Mouse (Mus musculus): ENCODE data around the gene Scin. TPM values are rescaled to one million over a fixed set of nuclear protein-coding genes. Genes with fewer than 3 reads are reported as not detected.
A peak's percentile ranks its signal among the peaks of the same experiment; 100 is the strongest.
"Not testable (repeated sequence)": the region's sequence is repeated elsewhere in the genome, so short reads cannot be mapped to it uniquely, and the experiment has no call there.

Scin gene
- polyA plus RNA-seq (2014; fragmentation: Nextera tagmentation; extraction: Ambion mirVana), result 0.21 and 0.42 TPM in 2 replicates

DNA sequence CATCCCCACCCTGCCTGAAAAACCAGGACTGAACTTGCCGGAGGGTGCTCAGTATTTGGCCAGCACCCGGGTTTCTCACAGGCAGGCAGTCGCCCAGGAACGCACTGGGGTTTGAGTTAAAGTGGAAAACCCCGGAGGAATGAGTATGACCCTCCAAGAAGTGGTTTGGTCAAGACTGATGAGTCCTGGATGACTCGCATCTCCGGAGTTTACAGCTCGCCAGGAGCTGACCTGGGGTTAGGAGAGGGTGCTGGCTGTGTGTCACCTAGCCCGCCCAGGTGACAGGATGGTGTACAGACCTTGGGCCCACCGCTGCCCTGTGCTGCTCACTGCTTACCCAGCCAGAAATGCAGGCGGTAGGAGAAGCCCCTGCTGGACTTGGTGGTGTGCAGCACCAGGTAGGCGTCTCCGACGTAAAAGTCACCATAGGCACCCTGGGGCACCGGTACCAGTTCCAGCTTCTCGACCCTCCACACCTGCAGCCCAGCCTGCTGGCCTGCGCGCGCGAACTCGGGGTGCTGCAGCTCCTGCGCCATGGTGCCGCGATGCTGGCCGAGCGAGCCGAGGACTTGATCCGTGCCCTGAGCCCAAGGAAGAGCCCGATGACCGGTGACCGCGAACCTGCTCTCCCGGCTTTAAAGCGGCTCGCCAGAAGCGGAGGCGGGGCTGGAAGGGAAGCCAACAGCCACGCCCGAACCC lies at the start of gene Scin:
Gene Scin, minus strand, starts transcription at position 656 of the 699 bp plus-strand sequence.
- Histone ChIP-seq H3K9me3 (replicated peaks; ENCODE audit: control insufficient read depth, low read length) (no peaks in the 10 kb centered on the region), H3K9ac (replicated peaks; ENCODE audit: low read length) (no peak within 1 kb of the TSS; the same call in 1 of the 2 replicates), H3K4me3 (ENCODE audit: low read depth, low read length) (peak within 1 kb of the TSS; percentile 29), H3K27me3 (ENCODE audit: control insufficient read depth, insufficient read depth, low read length) (peaks cover 7% of the 10 kb centered on the region), H3K4me1 (ENCODE audit: control insufficient read depth, insufficient read depth, low read length) (no peaks in the 10 kb centered on the region), H3K27ac (replicated peaks; ENCODE audit: low read depth, low read length) (no peak within 1 kb of the TSS), H3K4me2 (ENCODE audit: low read depth, low read length) (peak within 1 kb of the TSS; percentile 60), H3K36me3 (replicated peaks; ENCODE audit: control insufficient read depth, insufficient read depth, low read depth, low read length) (no peaks in the 10 kb centered on the region)
- DNase-seq (ENCODE audit: low spot score) (peak; percentile 30), ATAC-seq (replicated peaks; ENCODE audit: insufficient number of reproducible peaks, low FRiP score, low TSS enrichment, low read depth) (peak; percentile 44; the same call in 1 of the 2 replicates)
- WGBS, result under 1% methylated on average over 39 of the region's 39 CpGs

DNA sequence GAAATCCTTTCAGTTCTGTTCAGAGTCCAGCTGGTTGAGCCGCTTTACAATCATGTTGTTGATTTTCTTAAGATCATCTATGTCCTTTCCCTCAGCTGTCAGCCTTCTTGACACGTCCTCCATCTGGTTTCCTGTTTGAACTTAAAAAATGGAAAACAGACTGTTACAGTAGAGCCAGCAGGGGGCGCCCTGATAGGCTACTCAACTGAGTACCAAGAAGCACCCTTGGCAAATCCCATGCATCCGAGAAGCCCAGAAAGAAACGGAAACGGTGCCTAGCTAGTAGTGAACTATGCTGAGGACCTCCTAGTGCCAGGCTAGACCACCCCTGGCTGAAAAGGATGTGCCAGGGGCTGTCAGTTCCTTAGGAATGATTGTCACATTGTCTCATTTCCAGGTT lies 43.1 kb upstream of the Scin start:
- DNase-seq (ENCODE audit: low spot score) (peak; percentile 15), ATAC-seq (replicated peaks; ENCODE audit: insufficient number of reproducible peaks, low FRiP score, low TSS enrichment, low read depth) (no peak)
- H3K4me1 ChIP-seq (ENCODE audit: control insufficient read depth, insufficient read depth, low read length), result no peaks in the 10 kb centered on the region
- no peak overlapping the region for H3K4me2 ChIP-seq (ENCODE audit: low read depth, low read length)
- 64% methylated on average over 6 of the region's 6 CpGs for WGBS
- H3K36me3 ChIP-seq (replicated peaks; ENCODE audit: control insufficient read depth, insufficient read depth, low read depth, low read length), result no peaks in the 10 kb centered on the region
- no peaks in the 10 kb centered on the region for H3K27me3 ChIP-seq (ENCODE audit: control insufficient read depth, insufficient read depth, low read length)
- H3K9me3 ChIP-seq (replicated peaks; ENCODE audit: control insufficient read depth, low read length), result no peaks in the 10 kb centered on the region; the same call in 1 of the 2 replicates
- H3K9ac ChIP-seq (replicated peaks; ENCODE audit: low read length), result no peak overlapping the region
- H3K27ac ChIP-seq (replicated peaks; ENCODE audit: low read depth, low read length), result no peak overlapping the region
- no peak overlapping the region for H3K4me3 ChIP-seq (ENCODE audit: low read depth, low read length)

DNA sequence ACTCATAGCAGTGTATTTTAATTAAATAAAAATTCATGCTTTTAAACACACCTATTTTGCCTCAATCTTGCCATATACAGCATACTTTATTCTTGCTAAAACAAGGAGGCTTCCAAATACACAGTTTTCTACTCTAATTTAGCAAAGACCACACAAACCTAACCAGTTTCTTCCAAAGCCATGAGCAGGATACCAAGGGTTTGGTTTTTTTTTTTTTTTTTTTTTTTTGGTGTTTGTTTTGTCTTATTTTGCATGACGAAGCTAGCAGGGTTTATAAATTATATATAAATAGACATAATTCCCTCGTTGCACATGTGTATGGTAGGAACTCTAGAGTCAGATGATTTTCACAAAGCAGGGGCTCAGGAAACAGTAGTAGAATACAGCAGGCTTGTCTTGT lies 42.1 kb upstream of the Scin start:
- DNase-seq (ENCODE audit: low spot score) (no peak), ATAC-seq (replicated peaks; ENCODE audit: insufficient number of reproducible peaks, low FRiP score, low TSS enrichment, low read depth) (no peak)
- Histone ChIP-seq H3K36me3 (replicated peaks; ENCODE audit: control insufficient read depth, insufficient read depth, low read depth, low read length) (no peaks in the 10 kb centered on the region), H3K4me1 (ENCODE audit: control insufficient read depth, insufficient read depth, low read length) (no peaks in the 10 kb centered on the region), H3K9me3 (replicated peaks; ENCODE audit: control insufficient read depth, low read length) (no peaks in the 10 kb centered on the region; the same call in 1 of the 2 replicates), H3K4me3 (ENCODE audit: low read depth, low read length) (no peak overlapping the region), H3K27me3 (ENCODE audit: control insufficient read depth, insufficient read depth, low read length) (no peaks in the 10 kb centered on the region), H3K4me2 (ENCODE audit: low read depth, low read length) (no peak overlapping the region), H3K27ac (replicated peaks; ENCODE audit: low read depth, low read length) (no peak overlapping the region), H3K9ac (replicated peaks; ENCODE audit: low read length) (no peak overlapping the region)
- 76% methylated on average over 2 of the region's 2 CpGs for WGBS

DNA sequence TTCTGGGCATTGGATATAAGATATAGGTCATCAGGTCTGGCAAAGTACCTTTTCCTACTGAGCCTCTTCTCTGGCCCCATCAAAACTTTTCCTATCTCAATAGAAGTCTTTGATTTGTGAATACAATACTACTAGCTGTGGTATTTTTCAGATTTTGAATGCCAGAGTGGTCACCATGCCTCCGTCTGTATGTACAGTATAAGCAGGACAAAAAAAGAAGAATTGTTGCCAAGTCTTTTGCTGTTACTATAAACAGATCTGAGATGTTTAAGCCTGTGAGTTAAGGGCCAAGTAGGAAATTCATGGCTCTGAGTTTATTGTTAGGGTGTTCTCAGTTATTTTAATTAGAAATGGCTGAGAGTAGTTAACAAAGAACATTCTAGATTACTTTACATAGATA lies 41.1 kb upstream of the Scin start:
- H3K4me2 ChIP-seq (ENCODE audit: low read depth, low read length); ATAC-seq (replicated peaks; ENCODE audit: insufficient number of reproducible peaks, low FRiP score, low TSS enrichment, low read depth); DNase-seq (ENCODE audit: low spot score); H3K27me3 ChIP-seq (ENCODE audit: control insufficient read depth, insufficient read depth, low read length); H3K9ac ChIP-seq (replicated peaks; ENCODE audit: low read length); H3K36me3 ChIP-seq (replicated peaks; ENCODE audit: control insufficient read depth, insufficient read depth, low read depth, low read length); H3K4me3 ChIP-seq (ENCODE audit: low read depth, low read length); H3K4me1 ChIP-seq (ENCODE audit: control insufficient read depth, insufficient read depth, low read length); H3K27ac ChIP-seq (replicated peaks; ENCODE audit: low read depth, low read length); H3K9me3 ChIP-seq (replicated peaks; ENCODE audit: control insufficient read depth, low read length): not testable (repeated sequence)
- 71% methylated on average over 1 of the region's 1 CpGs for WGBS

DNA sequence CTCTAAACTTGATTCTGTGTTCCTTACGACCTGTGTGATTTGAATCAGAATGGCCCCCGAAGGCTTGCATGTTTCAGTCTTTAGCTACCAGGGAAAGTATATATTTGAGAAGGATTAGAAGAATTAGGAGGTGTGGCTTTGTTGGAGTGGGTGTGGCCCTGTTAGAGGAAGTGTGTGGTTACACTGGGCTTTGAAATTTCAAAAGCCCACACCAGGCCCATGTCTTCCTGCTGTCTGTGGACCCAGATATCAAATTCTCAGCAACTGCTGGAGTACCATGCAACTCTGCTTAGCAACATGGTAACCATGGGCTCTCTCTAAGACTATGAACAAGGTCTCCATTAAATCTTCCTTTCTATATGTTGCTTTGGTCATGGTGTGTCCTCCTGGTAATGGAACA lies 37.6 kb upstream of the Scin start:
- Histone ChIP-seq H3K9me3 (replicated peaks; ENCODE audit: control insufficient read depth, low read length) (no peaks in the 10 kb centered on the region), H3K27me3 (ENCODE audit: control insufficient read depth, insufficient read depth, low read length) (no peaks in the 10 kb centered on the region), H3K4me3 (ENCODE audit: low read depth, low read length) (no peak overlapping the region), H3K36me3 (replicated peaks; ENCODE audit: control insufficient read depth, insufficient read depth, low read depth, low read length) (no peaks in the 10 kb centered on the region), H3K4me1 (ENCODE audit: control insufficient read depth, insufficient read depth, low read length) (no peaks in the 10 kb centered on the region), H3K4me2 (ENCODE audit: low read depth, low read length) (no peak overlapping the region), H3K27ac (replicated peaks; ENCODE audit: low read depth, low read length) (no peak overlapping the region), H3K9ac (replicated peaks; ENCODE audit: low read length) (no peak overlapping the region)
- no peak for ATAC-seq (replicated peaks; ENCODE audit: insufficient number of reproducible peaks, low FRiP score, low TSS enrichment, low read depth)
- DNase-seq (ENCODE audit: low spot score), result no peak
- 94% methylated on average over 2 of the region's 2 CpGs for WGBS

DNA sequence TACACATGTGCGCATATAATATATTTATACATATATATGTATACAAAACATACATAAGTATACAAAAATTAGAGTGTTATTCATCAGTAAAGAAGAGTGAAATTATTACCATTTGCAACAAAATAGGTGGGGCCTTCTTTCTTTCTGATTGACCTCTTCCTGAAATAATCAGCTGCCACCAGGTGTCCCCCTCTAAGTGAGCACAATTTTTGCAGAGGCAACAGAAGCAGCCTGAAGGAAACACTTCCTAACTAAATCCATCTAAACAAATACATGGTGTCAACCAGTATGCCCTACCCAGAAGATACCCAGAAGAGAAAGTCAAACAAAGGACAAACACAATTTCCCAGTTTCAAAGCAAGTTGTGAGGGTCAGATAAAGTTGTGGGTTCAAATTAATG lies 35.6 kb upstream of the Scin start:
- no peaks in the 10 kb centered on the region for H3K27me3 ChIP-seq (ENCODE audit: control insufficient read depth, insufficient read depth, low read length)
- ATAC-seq (replicated peaks; ENCODE audit: insufficient number of reproducible peaks, low FRiP score, low TSS enrichment, low read depth) (no peak), DNase-seq (ENCODE audit: low spot score) (no peak)
- no peaks in the 10 kb centered on the region for H3K36me3 ChIP-seq (replicated peaks; ENCODE audit: control insufficient read depth, insufficient read depth, low read depth, low read length)
- H3K4me3 ChIP-seq (ENCODE audit: low read depth, low read length), result no peak overlapping the region
- 96% methylated on average over 1 of the region's 1 CpGs for WGBS
- no peaks in the 10 kb centered on the region for H3K4me1 ChIP-seq (ENCODE audit: control insufficient read depth, insufficient read depth, low read length)
- no peak overlapping the region for H3K9ac ChIP-seq (replicated peaks; ENCODE audit: low read length)
- no peak overlapping the region for H3K27ac ChIP-seq (replicated peaks; ENCODE audit: low read depth, low read length)
- no peaks in the 10 kb centered on the region for H3K9me3 ChIP-seq (replicated peaks; ENCODE audit: control insufficient read depth, low read length)
- H3K4me2 ChIP-seq (ENCODE audit: low read depth, low read length), result no peak overlapping the region

DNA sequence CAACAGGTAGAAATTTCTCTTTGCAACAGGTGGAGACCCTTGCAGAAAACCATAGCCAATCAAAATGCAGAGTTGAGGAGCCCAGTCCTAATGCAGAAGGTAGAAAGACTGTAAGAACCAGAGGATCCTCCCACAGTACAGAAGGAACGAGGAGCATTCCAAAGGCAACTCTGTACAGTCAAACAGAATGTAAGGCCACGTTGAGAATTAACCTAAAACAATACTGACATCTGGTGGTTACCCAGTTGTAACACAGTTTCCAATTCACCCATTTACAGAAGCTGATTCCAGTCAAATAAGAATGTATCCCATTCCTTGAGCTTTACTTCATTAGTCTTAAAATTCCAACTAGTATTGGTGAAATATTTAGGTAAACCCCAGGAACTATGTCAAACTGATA lies 30.6 kb upstream of the Scin start:
- Histone ChIP-seq H3K27ac (replicated peaks; ENCODE audit: low read depth, low read length) (no peak overlapping the region), H3K27me3 (ENCODE audit: control insufficient read depth, insufficient read depth, low read length) (no peaks in the 10 kb centered on the region), H3K4me1 (ENCODE audit: control insufficient read depth, insufficient read depth, low read length) (no peaks in the 10 kb centered on the region), H3K4me3 (ENCODE audit: low read depth, low read length) (no peak overlapping the region), H3K9ac (replicated peaks; ENCODE audit: low read length) (no peak overlapping the region), H3K9me3 (replicated peaks; ENCODE audit: control insufficient read depth, low read length) (no peaks in the 10 kb centered on the region), H3K36me3 (replicated peaks; ENCODE audit: control insufficient read depth, insufficient read depth, low read depth, low read length) (no peaks in the 10 kb centered on the region), H3K4me2 (ENCODE audit: low read depth, low read length) (no peak overlapping the region)
- WGBS, result 13% methylated on average over 2 of the region's 2 CpGs
- ATAC-seq (replicated peaks; ENCODE audit: insufficient number of reproducible peaks, low FRiP score, low TSS enrichment, low read depth) (no peak), DNase-seq (ENCODE audit: low spot score) (peak; percentile 67)

DNA sequence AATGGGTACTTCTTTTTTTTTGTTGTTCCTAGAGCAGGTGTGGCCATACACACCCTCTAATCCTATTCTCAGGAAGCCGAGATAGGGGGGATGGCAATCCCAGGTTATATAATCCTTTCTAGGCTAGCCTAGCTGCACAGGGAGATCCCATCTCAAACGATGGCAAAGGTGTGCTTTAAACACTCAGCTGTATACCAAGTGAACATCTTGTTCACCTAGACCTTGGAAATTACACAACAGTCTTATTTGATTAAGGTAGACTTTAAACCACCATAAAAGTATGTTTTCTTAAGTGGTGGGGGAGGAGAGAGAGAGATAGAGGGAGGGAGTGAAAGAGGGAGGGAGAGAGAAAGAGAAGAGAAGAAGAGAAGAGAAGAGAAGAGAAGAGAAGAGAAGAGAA lies 26.7 kb upstream of the Scin start:
- H3K4me2 ChIP-seq (ENCODE audit: low read depth, low read length), result no peak overlapping the region
- no peaks in the 10 kb centered on the region for H3K4me1 ChIP-seq (ENCODE audit: control insufficient read depth, insufficient read depth, low read length)
- ATAC-seq (replicated peaks; ENCODE audit: insufficient number of reproducible peaks, low FRiP score, low TSS enrichment, low read depth) (no peak), DNase-seq (ENCODE audit: low spot score) (no peak)
- H3K27me3 ChIP-seq (ENCODE audit: control insufficient read depth, insufficient read depth, low read length), result no peaks in the 10 kb centered on the region
- 84% methylated on average over 2 of the region's 2 CpGs for WGBS
- H3K36me3 ChIP-seq (replicated peaks; ENCODE audit: control insufficient read depth, insufficient read depth, low read depth, low read length), result no peaks in the 10 kb centered on the region
- H3K27ac ChIP-seq (replicated peaks; ENCODE audit: low read depth, low read length), result no peak overlapping the region
- no peaks in the 10 kb centered on the region for H3K9me3 ChIP-seq (replicated peaks; ENCODE audit: control insufficient read depth, low read length)
- H3K9ac ChIP-seq (replicated peaks; ENCODE audit: low read length), result no peak overlapping the region
- H3K4me3 ChIP-seq (ENCODE audit: low read depth, low read length), result no peak overlapping the region

All from embryonic facial prominence, embryonic 11.5 days (tissue).